Mouse (Mus musculus): Measurements from ENCODE around the gene Borcs5. TPM values are rescaled to one million over a fixed set of nuclear protein-coding genes. Genes with fewer than 3 reads are reported as not detected.

The Borcs5 gene
- polyA plus RNA-seq, 1 experiment: 2.7 TPM

DNA sequence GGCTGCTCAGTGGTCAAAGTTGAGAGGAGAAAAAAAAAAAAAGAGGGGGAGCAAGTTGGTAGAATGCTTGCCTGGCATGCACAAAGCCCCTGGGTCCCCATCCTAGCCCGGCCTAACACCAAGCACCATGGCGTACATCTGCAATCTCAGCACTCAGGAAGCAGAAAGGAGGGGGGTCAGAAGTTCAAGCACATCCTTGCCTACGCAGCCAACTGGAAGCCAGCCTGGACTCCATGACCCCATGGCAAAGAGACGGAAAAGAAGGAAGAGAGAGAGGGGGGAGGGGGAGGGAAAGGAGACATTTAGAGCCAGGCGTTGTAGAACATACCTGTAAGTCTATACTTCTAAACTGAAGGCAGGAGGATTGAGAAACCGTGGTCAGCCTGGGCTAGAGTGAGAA, 32.8 kb upstream of the Borcs5 start:
- TF ChIP-seq TAL1 (IDR thresholded peaks at IDR 0.05; ENCODE audit: low read length) (no peak), GATA1 (IDR thresholded peaks at IDR 0.05; ENCODE audit: low read length) (no peak)
- no peaks in the 10 kb centered on the region for H3K4me1 ChIP-seq (ENCODE audit: control insufficient read depth)
- no peaks in the 10 kb centered on the region for H3K9me3 ChIP-seq (ENCODE audit: control insufficient read depth, low read length)
- H3K36me3 ChIP-seq (ENCODE audit: control insufficient read depth): no peaks in the 10 kb centered on the region
- H3K27me3 ChIP-seq (ENCODE audit: control insufficient read depth): no peaks in the 10 kb centered on the region
- no peak overlapping the region for H3K4me3 ChIP-seq (replicated peaks)

DNA sequence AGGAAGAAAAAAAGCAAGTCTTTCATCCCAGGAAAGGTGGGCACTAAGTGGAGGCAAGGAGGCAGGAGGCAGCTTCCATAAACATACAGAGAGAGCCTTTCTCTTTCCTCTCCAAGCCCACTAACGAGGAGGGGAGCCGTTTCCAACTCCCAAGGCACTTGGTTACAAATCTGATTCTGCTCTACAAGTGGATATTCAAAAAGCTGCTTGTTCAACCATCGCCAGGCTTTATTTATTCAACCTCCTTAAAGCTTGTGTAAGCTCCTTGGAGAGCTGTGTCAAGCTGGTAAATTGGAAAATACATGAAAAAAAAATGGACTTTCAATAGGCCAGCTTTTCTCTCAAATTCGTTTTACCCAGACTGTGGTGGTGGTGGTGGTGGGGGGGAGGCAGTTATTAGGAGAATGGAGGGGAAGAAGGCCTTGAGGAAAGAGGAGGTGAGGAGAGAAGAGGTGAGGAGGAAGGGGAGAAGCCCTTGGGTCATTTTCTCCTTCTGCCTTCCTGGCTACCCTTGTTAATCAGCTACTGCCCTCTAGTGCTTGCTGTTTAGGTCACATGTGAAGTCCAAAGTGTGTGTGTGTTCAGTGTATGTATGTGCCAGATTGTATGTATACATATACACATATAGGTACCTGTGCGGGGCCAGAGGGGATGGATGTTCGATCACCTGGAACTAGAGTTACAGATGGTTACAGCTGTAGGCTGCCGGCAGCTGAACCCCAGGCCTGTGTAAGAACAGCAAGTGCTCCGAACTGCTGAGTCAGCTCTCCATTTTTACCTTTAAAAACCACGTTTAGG, 32.2 kb upstream of the Borcs5 start:
- H3K4me1 ChIP-seq (ENCODE audit: control insufficient read depth): no peaks in the 10 kb centered on the region
- H3K36me3 ChIP-seq (ENCODE audit: control insufficient read depth): no peaks in the 10 kb centered on the region
- TF ChIP-seq TAL1 (IDR thresholded peaks at IDR 0.05; ENCODE audit: low read length) (no peak), GATA1 (IDR thresholded peaks at IDR 0.05; ENCODE audit: low read length) (no peak)
- H3K9me3 ChIP-seq (ENCODE audit: control insufficient read depth, low read length): no peaks in the 10 kb centered on the region
- H3K4me3 ChIP-seq (replicated peaks): no peak overlapping the region
- no peaks in the 10 kb centered on the region for H3K27me3 ChIP-seq (ENCODE audit: control insufficient read depth)

GRCm38 (mm10) chr6:134610380-134610779, 28.9 kb upstream of the Borcs5 start:
- TF ChIP-seq TAL1 (IDR thresholded peaks at IDR 0.05; ENCODE audit: low read length) (no peak), GATA1 (IDR thresholded peaks at IDR 0.05; ENCODE audit: low read length) (no peak)
- Histone ChIP-seq H3K4me3 (replicated peaks) (no peak overlapping the region), H3K4me1 (ENCODE audit: control insufficient read depth) (peaks cover 5% of the 10 kb centered on the region), H3K27me3 (ENCODE audit: control insufficient read depth) (no peaks in the 10 kb centered on the region), H3K36me3 (ENCODE audit: control insufficient read depth) (no peaks in the 10 kb centered on the region), H3K9me3 (ENCODE audit: control insufficient read depth, low read length) (no peaks in the 10 kb centered on the region)

GRCm38 (mm10) chr6:134611896-134612295, 27.4 kb upstream of the Borcs5 start:
- H3K27me3 ChIP-seq (ENCODE audit: control insufficient read depth): no peaks in the 10 kb centered on the region
- no peaks in the 10 kb centered on the region for H3K9me3 ChIP-seq (ENCODE audit: control insufficient read depth, low read length)
- no peak overlapping the region for H3K4me3 ChIP-seq (replicated peaks)
- peaks cover 5% of the 10 kb centered on the region for H3K4me1 ChIP-seq (ENCODE audit: control insufficient read depth)
- TF ChIP-seq TAL1 (IDR thresholded peaks at IDR 0.05; ENCODE audit: low read length) (no peak), GATA1 (IDR thresholded peaks at IDR 0.05; ENCODE audit: low read length) (no peak)
- H3K36me3 ChIP-seq (ENCODE audit: control insufficient read depth): no peaks in the 10 kb centered on the region

GRCm38 (mm10) chr6:134614322-134614721, 25.0 kb upstream of the Borcs5 start:
- no peaks in the 10 kb centered on the region for H3K9me3 ChIP-seq (ENCODE audit: control insufficient read depth, low read length)
- no peak overlapping the region for H3K4me3 ChIP-seq (replicated peaks)
- H3K4me1 ChIP-seq (ENCODE audit: control insufficient read depth): peaks cover 5% of the 10 kb centered on the region
- H3K36me3 ChIP-seq (ENCODE audit: control insufficient read depth): no peaks in the 10 kb centered on the region
- TF ChIP-seq GATA1 (IDR thresholded peaks at IDR 0.05; ENCODE audit: low read length): no peak
- no peak for TF ChIP-seq TAL1 (IDR thresholded peaks at IDR 0.05; ENCODE audit: low read length)
- no peaks in the 10 kb centered on the region for H3K27me3 ChIP-seq (ENCODE audit: control insufficient read depth)

DNA sequence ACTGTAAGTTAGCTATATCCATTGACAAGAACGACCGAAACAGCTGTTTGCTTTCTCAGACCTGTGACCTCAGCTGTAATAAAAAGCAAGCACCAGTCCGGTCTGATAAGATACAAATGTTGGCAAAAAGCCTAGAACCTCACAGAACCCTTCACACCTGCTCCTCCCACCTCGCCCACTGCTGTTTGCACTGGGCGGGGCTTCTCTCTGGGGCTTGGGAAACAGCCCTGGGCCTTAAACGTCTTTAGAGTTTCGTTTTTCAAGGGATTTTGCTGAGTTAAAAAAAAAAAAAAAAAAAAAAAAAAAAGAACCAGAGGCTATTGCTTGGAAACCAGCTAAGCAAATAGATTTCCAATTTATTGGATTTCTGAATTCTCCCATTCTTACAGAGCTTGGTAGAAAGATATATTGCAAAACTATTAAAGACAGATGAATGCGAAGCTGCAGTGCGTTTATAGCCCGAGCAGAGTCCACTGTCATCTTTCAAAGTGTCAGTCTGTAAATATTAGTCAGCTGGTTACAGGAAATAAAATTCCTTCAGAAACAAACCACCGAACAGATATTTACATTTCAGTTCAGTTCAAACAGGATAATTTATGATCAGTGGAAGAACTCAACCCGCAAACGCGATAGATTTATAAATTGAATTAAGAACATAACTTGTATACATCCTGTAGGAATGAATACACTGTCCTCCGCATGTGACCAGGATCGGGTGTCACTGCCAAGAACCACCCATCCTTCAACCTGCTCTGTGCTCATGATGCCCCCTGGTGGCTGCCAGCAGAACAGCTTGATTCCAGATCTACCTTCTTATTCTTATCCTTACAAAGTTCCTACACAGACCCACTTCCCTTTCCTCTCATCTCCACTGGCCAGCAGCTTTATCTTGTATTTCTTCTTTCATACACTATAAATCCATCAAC, 24.3 kb upstream of the Borcs5 start:
- H3K4me1 ChIP-seq (ENCODE audit: control insufficient read depth): peaks cover 5% of the 10 kb centered on the region
- H3K36me3 ChIP-seq (ENCODE audit: control insufficient read depth): no peaks in the 10 kb centered on the region
- H3K9me3 ChIP-seq (ENCODE audit: control insufficient read depth, low read length): no peaks in the 10 kb centered on the region
- TF ChIP-seq GATA1 (IDR thresholded peaks at IDR 0.05; ENCODE audit: low read length) (no peak), TAL1 (IDR thresholded peaks at IDR 0.05; ENCODE audit: low read length) (no peak)
- H3K27me3 ChIP-seq (ENCODE audit: control insufficient read depth): no peaks in the 10 kb centered on the region
- H3K4me3 ChIP-seq (replicated peaks): peak overlapping the region; percentile 42

DNA sequence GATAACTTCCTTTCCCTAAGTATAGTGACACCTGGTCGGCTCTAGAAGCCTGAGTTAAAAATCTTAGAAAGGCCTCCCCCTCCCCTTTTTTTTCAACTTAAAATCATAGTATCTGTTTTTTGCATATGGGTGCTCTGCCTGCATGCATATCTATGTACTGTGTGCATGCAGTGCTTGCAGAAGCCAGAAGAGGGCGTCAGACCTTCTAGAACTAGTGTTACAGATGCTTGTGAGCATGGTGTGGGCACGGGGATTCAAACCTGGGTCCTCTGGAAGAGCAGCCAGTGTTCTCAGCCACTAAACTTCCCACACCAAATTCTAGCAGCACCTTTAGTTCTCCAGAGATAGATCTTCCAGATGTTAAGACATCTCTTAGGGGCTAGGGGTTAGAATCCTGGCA, 21.7 kb upstream of the Borcs5 start:
- TF ChIP-seq GATA1 (IDR thresholded peaks at IDR 0.05; ENCODE audit: low read length): no peak
- TF ChIP-seq TAL1 (IDR thresholded peaks at IDR 0.05; ENCODE audit: low read length): no peak
- H3K4me1 ChIP-seq (ENCODE audit: control insufficient read depth): peaks cover 5% of the 10 kb centered on the region
- H3K4me3 ChIP-seq (replicated peaks): no peak overlapping the region
- no peaks in the 10 kb centered on the region for H3K27me3 ChIP-seq (ENCODE audit: control insufficient read depth)
- no peaks in the 10 kb centered on the region for H3K9me3 ChIP-seq (ENCODE audit: control insufficient read depth, low read length)
- no peaks in the 10 kb centered on the region for H3K36me3 ChIP-seq (ENCODE audit: control insufficient read depth)

DNA sequence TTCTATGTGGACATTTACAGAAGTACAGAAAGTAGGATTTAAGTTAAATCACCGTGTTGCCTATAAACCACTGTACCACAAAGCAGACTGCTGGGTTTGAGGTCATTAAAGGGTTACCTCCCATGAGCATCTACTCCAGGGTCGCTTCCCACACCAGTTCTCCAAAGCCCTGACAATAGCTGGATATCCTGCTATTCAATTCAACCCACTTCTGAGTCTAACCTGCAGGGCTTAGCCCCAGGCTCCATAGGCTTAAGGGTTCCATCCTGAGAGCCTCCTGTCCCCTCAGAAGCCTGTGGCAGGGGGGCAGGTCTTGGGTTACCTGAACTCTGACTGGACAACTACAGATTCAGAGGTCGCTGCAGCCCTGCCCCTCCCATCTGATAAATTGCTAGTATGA, 19.2 kb upstream of the Borcs5 start:
- Histone ChIP-seq H3K27me3 (ENCODE audit: control insufficient read depth) (no peaks in the 10 kb centered on the region), H3K9me3 (ENCODE audit: control insufficient read depth, low read length) (no peaks in the 10 kb centered on the region), H3K36me3 (ENCODE audit: control insufficient read depth) (no peaks in the 10 kb centered on the region), H3K4me3 (replicated peaks) (no peak overlapping the region), H3K4me1 (ENCODE audit: control insufficient read depth) (no peaks in the 10 kb centered on the region; the same call in 1 of the 2 replicates)
- TF ChIP-seq GATA1 (IDR thresholded peaks at IDR 0.05; ENCODE audit: low read length): no peak

DNA sequence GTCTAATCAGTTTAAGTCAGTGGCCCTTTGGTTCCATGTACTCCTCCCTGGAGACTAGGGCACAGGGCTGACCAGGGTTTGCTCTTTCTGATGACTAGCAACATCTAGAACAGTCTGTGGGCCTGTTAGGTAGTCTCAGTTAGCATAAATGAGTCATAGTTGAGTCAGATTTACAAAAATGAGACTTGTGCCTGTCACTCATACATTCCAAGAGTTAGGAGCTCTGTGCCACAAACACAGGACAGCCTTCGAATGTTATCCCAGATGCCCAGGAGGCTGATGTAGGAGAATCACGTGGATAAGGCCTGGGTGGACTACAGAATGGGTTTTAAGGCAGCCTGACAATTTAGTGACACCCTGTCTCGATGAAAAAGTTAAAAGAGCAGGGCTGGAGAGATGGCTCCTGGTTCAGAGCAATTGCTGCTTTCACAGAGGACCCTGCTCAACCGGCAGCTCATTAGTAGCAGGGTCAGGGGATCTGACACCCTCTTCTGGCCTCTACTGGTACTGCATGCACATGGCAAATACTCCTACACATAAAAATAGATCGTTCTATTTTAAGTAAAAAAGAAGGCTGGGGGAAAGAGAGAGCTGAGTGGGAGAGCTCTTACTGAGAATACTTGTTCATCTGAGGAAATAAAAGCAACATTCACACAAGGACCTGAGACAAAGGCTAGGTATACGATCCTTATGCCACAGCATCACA, 18.3 kb upstream of the Borcs5 start:
- H3K36me3 ChIP-seq (ENCODE audit: control insufficient read depth): no peaks in the 10 kb centered on the region
- H3K4me1 ChIP-seq (ENCODE audit: control insufficient read depth): no peaks in the 10 kb centered on the region
- no peaks in the 10 kb centered on the region for H3K27me3 ChIP-seq (ENCODE audit: control insufficient read depth)
- TF ChIP-seq GATA1 (IDR thresholded peaks at IDR 0.05; ENCODE audit: low read length) (no peak), TAL1 (IDR thresholded peaks at IDR 0.05; ENCODE audit: low read length) (no peak)
- no peaks in the 10 kb centered on the region for H3K9me3 ChIP-seq (ENCODE audit: control insufficient read depth, low read length)
- no peak overlapping the region for H3K4me3 ChIP-seq (replicated peaks)

Data from erythroblast, embryonic 14.5 days (primary cell).